Mouse (Mus musculus): ENCODE data around the gene Bri3. TPM values are rescaled to one million over a fixed set of nuclear protein-coding genes. Genes with fewer than 3 reads are reported as not detected.

The Bri3 gene
- total and polyA plus RNA-seq, 3 experiments, result 21.6 to 40.5 TPM; not detected in 1

DNA sequence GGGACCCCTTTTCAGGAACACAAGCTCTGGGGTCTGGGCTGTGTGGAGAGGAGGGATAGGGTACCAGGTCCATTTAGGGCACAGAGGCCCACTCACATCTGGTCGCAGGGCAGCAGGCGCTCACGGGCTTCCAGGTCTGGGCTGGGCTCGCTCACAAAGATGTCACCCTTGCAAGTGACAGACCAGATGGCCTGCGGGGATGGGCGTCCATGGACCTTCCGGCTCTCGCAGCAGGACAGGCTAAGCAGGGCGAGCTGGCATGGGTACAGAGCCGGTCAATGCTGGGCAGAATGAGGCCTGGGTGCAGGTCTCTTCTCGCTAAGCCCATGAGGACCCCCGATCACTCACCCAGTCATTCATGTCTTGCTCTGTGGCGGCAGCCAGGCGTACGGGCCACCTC lies 38.2 kb upstream of the Bri3 start:
- Histone ChIP-seq H3K27ac (ENCODE audit: control insufficient read depth, low read depth, low read length) (no peak overlapping the region), H3K4me1 (ENCODE audit: control insufficient read depth in 1 of 2, insufficient read depth in 2 of 2, low read length in 2 of 2) (no peaks in the 10 kb centered on the region), H3K9ac (ENCODE audit: control insufficient read depth, low read depth, low read length, poor library complexity, severe bottlenecking) (no peak overlapping the region), H3K9me3 (replicated peaks; ENCODE audit: insufficient read depth, low read length) (no peaks in the 10 kb centered on the region), H3K79me2 (ENCODE audit: control insufficient read depth, insufficient read depth, low read length, poor library complexity) (no peaks in the 10 kb centered on the region), H3K27me3 (ENCODE audit: control insufficient read depth in 1 of 2, insufficient read depth in 2 of 2, low read length in 2 of 2) (no peaks in the 10 kb centered on the region), H3K36me3 (ENCODE audit: control insufficient read depth in 1 of 2, insufficient read depth in 2 of 2, low read length in 2 of 2) (no peaks in the 10 kb centered on the region), H3K4me3 (ENCODE audit: control insufficient read depth in 1 of 2, insufficient read depth in 1 of 2, low read depth in 2 of 2, low read length in 2 of 2) (no peak overlapping the region)
- no peak for DNase-seq (ENCODE audit: low read depth, low spot score)
- TF ChIP-seq CHD2 (IDR thresholded peaks at IDR 0.05; ENCODE audit: low read length) (no peak), SIN3A (IDR thresholded peaks at IDR 0.05; ENCODE audit: low read length) (no peak), MYB (IDR thresholded peaks at IDR 0.05; ENCODE audit: low read depth, low read length) (no peak), MAZ (IDR thresholded peaks at IDR 0.05; ENCODE audit: low read depth, low read length) (no peak), MXI1 (IDR thresholded peaks at IDR 0.05; ENCODE audit: low read depth, low read length) (no peak), MAFK (IDR thresholded peaks at IDR 0.05; ENCODE audit: borderline replicate concordance, low read depth, low read length) (no peak), GATA1 (IDR thresholded peaks at IDR 0.05; ENCODE audit: low read depth, low read length) (no peak), ZNF384 (IDR thresholded peaks at IDR 0.05; ENCODE audit: low read depth, low read length) (no peak), ETS1 (IDR thresholded peaks at IDR 0.05; ENCODE audit: low read depth, low read length) (no peak), HCFC1 (IDR thresholded peaks at IDR 0.05; ENCODE audit: low read depth, low read length) (no peak), UBTF (IDR thresholded peaks at IDR 0.05; ENCODE audit: borderline replicate concordance, insufficient read depth, low read depth, low read length) (no peak), ZC3H11A (IDR thresholded peaks at IDR 0.05; ENCODE audit: low read depth, low read length) (no peak), NRF1 (IDR thresholded peaks at IDR 0.05; ENCODE audit: insufficient read depth, low read depth, low read length, poor library complexity, severe bottlenecking) (no peak)

DNA sequence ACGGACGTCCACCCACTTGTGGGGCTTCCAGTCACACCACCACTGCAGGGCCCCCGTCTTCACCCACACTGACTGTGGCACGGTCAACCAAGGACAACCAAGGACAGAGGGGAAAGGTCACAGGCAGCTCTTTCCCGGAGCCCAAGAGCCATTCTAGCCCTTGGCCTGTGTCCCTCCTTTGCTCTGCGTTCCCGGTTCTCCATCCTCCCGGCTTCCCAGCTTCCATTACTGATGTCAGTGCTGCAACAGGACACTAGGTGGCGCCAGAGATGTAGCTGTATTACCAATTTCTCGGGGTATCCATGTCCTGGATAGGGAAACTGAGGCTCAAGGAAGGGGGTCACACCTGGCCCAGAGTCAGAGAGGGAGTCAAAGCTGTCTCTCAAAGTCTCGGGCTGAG lies 36.8 kb upstream of the Bri3 start:
- H3K9me3 ChIP-seq (replicated peaks; ENCODE audit: insufficient read depth, low read length), result no peaks in the 10 kb centered on the region
- H3K4me3 ChIP-seq (ENCODE audit: control insufficient read depth in 1 of 2, insufficient read depth in 1 of 2, low read depth in 2 of 2, low read length in 2 of 2), result no peak overlapping the region
- H3K36me3 ChIP-seq (ENCODE audit: control insufficient read depth in 1 of 2, insufficient read depth in 2 of 2, low read length in 2 of 2), result no peaks in the 10 kb centered on the region
- H3K27ac ChIP-seq (ENCODE audit: control insufficient read depth, low read depth, low read length), result no peak overlapping the region
- H3K9ac ChIP-seq (ENCODE audit: control insufficient read depth, low read depth, low read length, poor library complexity, severe bottlenecking), result no peak overlapping the region
- no peaks in the 10 kb centered on the region for H3K79me2 ChIP-seq (ENCODE audit: control insufficient read depth, insufficient read depth, low read length, poor library complexity)
- DNase-seq (ENCODE audit: low read depth, low spot score), result peak; percentile 43
- H3K4me1 ChIP-seq (ENCODE audit: control insufficient read depth in 1 of 2, insufficient read depth in 2 of 2, low read length in 2 of 2), result no peaks in the 10 kb centered on the region
- H3K27me3 ChIP-seq (ENCODE audit: control insufficient read depth in 1 of 2, insufficient read depth in 2 of 2, low read length in 2 of 2), result no peaks in the 10 kb centered on the region
- TF ChIP-seq JUND (IDR thresholded peaks at IDR 0.05; ENCODE audit: low read depth, low read length) (no peak), ETS1 (IDR thresholded peaks at IDR 0.05; ENCODE audit: low read depth, low read length) (no peak), UBTF (IDR thresholded peaks at IDR 0.05; ENCODE audit: borderline replicate concordance, insufficient read depth, low read depth, low read length) (no peak), SIN3A (IDR thresholded peaks at IDR 0.05; ENCODE audit: low read length) (no peak), RAD21 (IDR thresholded peaks at IDR 0.05; ENCODE audit: low read depth, low read length) (peak; percentile 57), NELFE (IDR thresholded peaks at IDR 0.05; ENCODE audit: low read depth, low read length) (no peak), E2F4 (IDR thresholded peaks at IDR 0.05; ENCODE audit: borderline replicate concordance, low read depth, low read length) (no peak), CHD2 (IDR thresholded peaks at IDR 0.05; ENCODE audit: low read length) (no peak), ELF1 (IDR thresholded peaks at IDR 0.05; ENCODE audit: low read depth, low read length) (no peak), KAT2A (conservative IDR thresholded peaks at IDR 0.05; ENCODE audit: low read depth, low read length) (no peak), ZMIZ1 (IDR thresholded peaks at IDR 0.05; ENCODE audit: low read depth, low read length) (no peak), POLR2A (IDR thresholded peaks at IDR 0.05; ENCODE audit: control insufficient read depth in 1 of 2, insufficient read depth in 1 of 2, low read depth in 1 of 2, low read length in 2 of 2, poor library complexity in 1 of 2) (no peak), BHLHE40 (IDR thresholded peaks at IDR 0.05; ENCODE audit: borderline replicate concordance, low read depth, low read length) (no peak), MYC (IDR thresholded peaks at IDR 0.05; ENCODE audit: low read depth, low read length) (no peak), MAX (IDR thresholded peaks at IDR 0.05; ENCODE audit: low read length) (no peak), HCFC1 (IDR thresholded peaks at IDR 0.05; ENCODE audit: low read depth, low read length) (no peak), RCOR1 (IDR thresholded peaks at IDR 0.05; ENCODE audit: low read depth, low read length) (no peak), MAZ (IDR thresholded peaks at IDR 0.05; ENCODE audit: low read depth, low read length) (no peak), ZC3H11A (IDR thresholded peaks at IDR 0.05; ENCODE audit: low read depth, low read length) (peak; percentile 23; the same call in 1 of the 2 replicates), USF2 (IDR thresholded peaks at IDR 0.05; ENCODE audit: borderline replicate concordance in 1 of 2, insufficient read depth in 1 of 2, low read depth in 1 of 2, low read length in 2 of 2) (no peak), TAL1 (IDR thresholded peaks at IDR 0.05; ENCODE audit: low read length) (no peak), USF1 (IDR thresholded peaks at IDR 0.05; ENCODE audit: low read depth, low read length) (no peak), SMC3 (IDR thresholded peaks at IDR 0.05; ENCODE audit: low read depth, low read length) (peak; percentile 67), GABPA (IDR thresholded peaks at IDR 0.05; ENCODE audit: low read depth, low read length) (no peak), TBP (IDR thresholded peaks at IDR 0.05; ENCODE audit: low read depth, low read length) (no peak), MAFK (IDR thresholded peaks at IDR 0.05; ENCODE audit: borderline replicate concordance, low read depth, low read length) (no peak), CTCF (IDR thresholded peaks at IDR 0.05 in 2 of 3, conservative IDR thresholded peaks at IDR 0.05 in 1 of 3; ENCODE audit: control insufficient read depth in 1 of 3, insufficient read depth in 1 of 3, low read depth in 2 of 3, low read length in 3 of 3, poor library complexity in 1 of 3, severe bottlenecking in 1 of 3) (peak; percentile 79 to 89 (median 80))
